Mouse (Mus musculus): Measurements from ENCODE around the gene Gm20683.

DNA sequence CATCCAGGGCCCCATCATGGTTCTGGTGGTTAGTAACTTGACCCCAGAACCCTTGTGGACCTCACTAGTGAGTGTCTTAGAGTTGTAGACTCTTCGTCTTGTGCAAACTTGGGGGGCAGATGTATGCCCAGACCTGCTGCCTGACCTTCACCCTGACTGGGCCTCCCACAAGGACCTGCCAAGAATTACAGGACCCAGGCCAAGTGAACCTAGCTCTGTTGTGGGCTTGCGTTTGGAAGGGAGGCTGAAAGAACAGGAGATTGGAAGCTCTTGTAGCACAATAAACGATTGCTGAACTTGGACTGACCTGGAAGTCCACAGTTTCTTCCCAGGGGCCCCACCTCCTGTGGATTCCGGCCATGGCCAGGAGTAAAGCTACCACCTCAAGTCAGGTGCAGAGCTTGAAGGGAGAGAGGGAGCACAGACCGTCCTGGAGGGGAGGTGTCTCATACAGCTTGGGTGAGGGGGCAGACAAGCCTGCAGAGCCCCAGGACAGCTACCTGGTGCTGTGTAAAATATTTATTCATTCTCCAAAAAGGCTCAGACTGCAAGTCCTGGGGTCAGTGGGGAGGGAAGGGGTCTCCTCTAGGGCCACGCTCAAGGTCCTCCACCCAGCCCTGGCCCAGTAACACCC lies 7.5 kb downstream of the Gm20683 start:
- TF ChIP-seq POLR2A (IDR thresholded peaks at IDR 0.05; ENCODE audit: borderline replicate concordance, insufficient read depth, low read length) (no peak), CTCF (IDR thresholded peaks at IDR 0.05; ENCODE audit: borderline replicate concordance, insufficient read depth, low read depth, low read length) (no peak)

Measured in cerebellum, adult 2 months (tissue).